Mouse (Mus musculus) G1E-ER4 (cell line): ENCODE measurements around the gene Kcne3. TPM values are rescaled to one million over a fixed set of nuclear protein-coding genes. Genes with fewer than 3 reads are reported as not detected.

Experiments used
- GATA1 ChIP-seq: IDR thresholded peaks from one replicate; pipeline ENCODE4 v1.8.0; 2012; ENCODE audit warnings: low read length, inconsistent platforms
- polyA plus RNA-seq: library from polyadenylated mRNA; stranded (reverse); fragments of >175 nt; gene quantifications from 2 replicates; pipeline ENCODE4 v1.2.3, GENCODE M21; 2012

Kcne3 gene
- polyA plus RNA-seq, 1 experiment, result 1.7 TPM

- TF ChIP-seq GATA1, result no peak
Measured at GRCm38 (mm10) chr7:100178016-100178890, 2.0 kb downstream of the Kcne3 start.

DNA sequence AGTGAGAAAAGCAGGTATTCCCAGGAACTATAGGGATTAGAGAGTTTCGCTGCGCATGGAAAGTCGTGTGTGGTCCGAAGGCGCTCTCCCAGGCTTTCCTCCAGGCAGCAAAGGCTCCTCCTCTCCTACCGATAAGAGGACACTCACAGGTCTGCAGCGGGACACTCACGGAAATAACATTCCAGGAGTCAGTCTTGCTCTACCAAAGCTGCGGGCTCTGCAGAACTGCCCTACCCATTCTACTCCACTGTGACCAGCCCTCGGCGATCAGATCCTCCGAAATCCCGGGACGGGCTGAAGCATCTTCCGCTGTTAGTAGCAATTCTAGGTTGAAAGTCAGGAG lies 2.6 kb downstream of the Kcne3 start:
- TF ChIP-seq GATA1, result no peak

DNA sequence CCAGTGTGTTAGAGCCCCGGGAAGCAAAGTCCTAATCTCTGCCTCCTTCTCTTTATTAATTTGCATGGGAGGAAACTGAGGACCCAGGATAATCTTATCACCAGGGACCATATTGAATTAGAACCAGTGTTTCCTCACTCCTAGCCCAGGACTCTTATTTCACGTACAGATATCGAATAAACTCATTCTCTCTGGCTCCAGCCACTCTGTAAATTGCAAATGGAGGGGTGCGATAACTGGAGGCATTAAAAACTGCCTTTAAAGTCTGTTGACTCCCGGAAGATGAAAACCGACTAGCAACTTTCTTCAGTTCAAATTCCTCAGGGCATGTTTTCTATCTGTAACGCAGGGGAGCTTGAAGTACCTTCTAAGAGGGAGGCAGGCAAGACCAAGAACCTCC lies 3.1 kb downstream of the Kcne3 start:
- TF ChIP-seq GATA1, result peak; percentile 80

DNA sequence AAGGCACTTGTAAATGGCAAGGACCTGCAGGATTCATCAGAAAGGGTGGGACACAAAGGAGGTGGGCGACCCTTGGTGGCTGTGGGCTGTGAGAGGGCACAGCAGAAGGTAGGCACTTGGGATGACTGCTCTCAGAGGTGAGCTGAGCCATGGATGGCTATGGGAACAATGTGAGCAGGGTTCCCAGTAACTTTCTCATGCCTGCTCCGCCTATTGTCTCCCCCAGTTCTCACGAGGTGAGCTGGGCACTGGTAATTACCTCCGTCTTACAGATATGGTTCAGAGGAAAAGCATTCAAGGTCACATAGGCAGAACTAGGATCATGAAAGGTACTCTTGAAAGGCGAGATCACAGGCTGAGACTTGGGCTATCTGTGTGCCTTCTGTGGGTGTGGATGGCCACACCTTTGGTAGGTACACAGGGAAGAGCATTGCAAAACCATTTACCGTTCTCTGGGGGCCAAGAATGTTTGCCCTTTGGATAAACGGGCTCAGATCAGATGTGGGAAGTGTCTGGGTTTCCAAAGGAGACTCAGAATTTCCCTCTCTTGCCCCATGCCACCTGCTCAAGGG lies 3.6 kb downstream of the Kcne3 start:
- TF ChIP-seq GATA1, result no peak

DNA sequence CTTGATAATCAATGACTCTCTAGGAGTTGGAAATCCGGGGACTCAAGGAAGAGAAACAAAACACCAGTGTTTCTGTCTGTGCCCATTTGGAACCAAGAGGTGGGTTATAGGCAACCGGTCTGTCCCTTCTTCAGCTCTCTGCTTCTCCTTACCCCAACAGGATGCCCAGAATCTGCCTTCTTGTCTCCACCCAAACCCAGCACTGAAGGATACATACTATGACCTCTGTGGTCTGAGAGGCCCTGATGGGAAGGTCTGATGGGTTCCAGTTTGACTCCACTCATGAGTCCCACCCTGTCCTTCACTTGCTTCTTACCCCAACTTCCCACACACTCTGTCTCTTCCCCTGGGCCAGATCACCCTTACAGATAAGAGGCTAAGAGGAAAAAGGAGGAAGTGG lies 4.9 kb downstream of the Kcne3 start:
- no peak for TF ChIP-seq GATA1

- TF ChIP-seq GATA1, result no peak
Measured at GRCm38 (mm10) chr7:100181614-100182013, 5.3 kb downstream of the Kcne3 start.

GRCm38 (mm10) chr7:100182388-100182787 lies 6.1 kb downstream of the Kcne3 start:
- TF ChIP-seq GATA1, result no peak

- no peak for TF ChIP-seq GATA1
Measured at GRCm38 (mm10) chr7:100187601-100188000, 11.3 kb downstream of the Kcne3 start.

DNA sequence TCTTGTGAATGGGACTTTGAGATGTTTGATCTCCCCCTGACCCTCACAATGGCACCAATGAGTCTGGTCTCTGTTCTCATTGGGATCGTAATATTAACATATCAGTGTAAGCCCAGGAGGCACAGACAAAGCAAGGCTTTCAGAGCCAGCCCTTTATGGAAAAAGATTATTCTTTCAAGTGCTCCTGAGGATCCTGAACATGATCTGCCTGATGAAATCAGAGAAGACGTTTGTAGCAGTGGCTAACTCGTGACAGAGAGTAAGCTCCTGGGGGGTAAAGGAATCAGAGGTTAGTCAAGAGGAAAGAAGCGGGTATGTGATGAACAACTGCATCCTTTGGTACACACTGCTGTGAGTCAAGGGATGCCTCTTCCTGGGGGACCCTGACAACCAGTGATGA lies 13.9 kb downstream of the Kcne3 start:
- TF ChIP-seq GATA1, result no peak

- TF ChIP-seq GATA1, result no peak
Measured at GRCm38 (mm10) chr7:100190778-100191177, 14.5 kb downstream of the Kcne3 start.

GRCm38 (mm10) chr7:100201191-100201590 lies 24.9 kb downstream of the Kcne3 start:
- no peak for TF ChIP-seq GATA1

GRCm38 (mm10) chr7:100203616-100204015 lies 27.3 kb downstream of the Kcne3 start:
- no peak for TF ChIP-seq GATA1

- TF ChIP-seq GATA1, result no peak
Measured at GRCm38 (mm10) chr7:100204871-100205270, 28.6 kb downstream of the Kcne3 start.

DNA sequence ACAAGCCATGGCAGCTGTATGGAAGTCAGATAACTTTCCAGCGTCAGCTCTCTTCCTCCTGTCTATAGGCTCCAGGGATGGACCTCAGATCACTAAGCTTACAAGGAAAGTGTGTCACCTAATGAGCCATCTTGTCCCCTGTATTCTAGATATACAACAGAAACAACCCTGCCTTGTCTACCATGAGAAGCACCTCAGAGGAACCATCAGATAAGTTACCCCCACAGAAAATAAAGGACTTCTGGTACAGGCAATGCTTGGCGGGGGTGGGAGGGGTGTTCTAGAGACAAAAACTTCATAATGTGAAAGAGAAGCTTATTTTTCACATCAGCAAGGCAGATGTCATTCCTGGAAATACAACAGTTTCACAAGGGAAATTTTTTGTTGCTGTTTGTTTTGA lies 29.8 kb downstream of the Kcne3 start:
- TF ChIP-seq GATA1, result no peak

DNA sequence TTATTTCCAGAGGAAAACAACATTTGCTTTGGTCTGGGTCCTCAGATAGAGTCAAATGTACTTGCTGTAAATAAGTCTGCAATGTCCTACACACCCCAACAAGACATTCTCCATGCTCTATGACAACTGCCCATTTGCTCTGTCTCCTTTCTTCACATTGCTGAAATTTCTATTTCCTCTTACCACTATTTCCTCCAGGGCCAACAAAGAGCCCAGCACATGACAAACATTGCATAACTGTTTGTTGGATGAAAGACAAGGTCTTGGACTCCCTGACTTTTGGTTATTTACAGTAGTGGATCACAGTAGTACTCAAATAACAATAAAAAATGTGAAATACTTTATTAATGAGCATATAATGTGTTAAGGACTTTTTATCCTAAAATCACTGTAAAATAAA lies 31.6 kb downstream of the Kcne3 start:
- TF ChIP-seq GATA1, result no peak

DNA sequence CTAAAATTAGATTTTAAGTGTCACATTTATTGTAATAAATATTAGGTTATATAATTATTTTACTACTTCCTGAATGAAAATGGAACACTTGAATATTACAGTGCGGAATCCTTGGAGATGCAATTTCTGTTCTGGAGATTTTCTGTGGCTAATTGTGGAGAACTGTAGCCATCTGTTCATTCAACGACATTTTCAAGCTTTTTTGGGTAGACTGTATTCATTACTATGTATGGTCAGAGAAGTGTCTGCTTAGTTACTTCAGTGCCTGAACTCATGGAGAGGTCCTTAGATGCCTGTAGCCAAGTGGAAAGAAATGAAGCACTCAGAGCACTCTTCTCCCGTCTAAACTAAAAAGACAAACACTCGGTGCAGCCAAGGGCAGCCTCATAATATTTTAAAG lies 38.0 kb downstream of the Kcne3 start:
- no peak for TF ChIP-seq GATA1

DNA sequence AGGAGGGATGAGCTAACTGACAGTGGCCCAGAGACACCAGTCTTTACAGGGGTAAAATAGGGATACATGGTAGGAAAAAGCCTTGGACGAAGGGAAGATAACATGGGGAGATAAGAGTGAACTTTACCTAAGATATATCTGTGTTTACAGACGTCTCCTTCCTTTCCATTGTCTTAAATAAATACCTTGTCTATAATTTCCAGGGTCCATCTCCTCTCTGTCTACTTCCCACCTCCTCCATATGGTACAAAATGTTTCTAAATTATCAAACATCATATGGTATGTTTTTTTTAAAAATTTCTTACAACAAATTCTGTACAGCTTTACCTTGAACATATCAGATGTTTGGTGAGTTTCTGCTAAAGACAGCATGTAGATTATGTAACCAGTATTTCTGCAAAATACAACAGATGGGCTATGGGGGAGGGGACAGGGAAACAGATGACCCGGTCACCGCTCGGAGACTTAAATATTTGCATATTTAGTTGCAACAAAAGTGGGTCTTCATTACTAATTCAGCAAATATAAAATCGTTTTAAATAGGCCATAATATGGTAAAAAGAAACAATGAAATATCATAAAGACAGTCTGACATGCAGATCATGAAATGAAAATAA lies 38.9 kb downstream of the Kcne3 start:
- TF ChIP-seq GATA1, result no peak
